Mouse (Mus musculus): ENCODE results near the gene Tmem132b. TPM values are rescaled to one million over a fixed set of nuclear protein-coding genes. Genes with fewer than 3 reads are reported as not detected.

Gene Tmem132b
- polyA plus RNA-seq, 1 experiment from 2014 or later: 0.32 TPM

DNA sequence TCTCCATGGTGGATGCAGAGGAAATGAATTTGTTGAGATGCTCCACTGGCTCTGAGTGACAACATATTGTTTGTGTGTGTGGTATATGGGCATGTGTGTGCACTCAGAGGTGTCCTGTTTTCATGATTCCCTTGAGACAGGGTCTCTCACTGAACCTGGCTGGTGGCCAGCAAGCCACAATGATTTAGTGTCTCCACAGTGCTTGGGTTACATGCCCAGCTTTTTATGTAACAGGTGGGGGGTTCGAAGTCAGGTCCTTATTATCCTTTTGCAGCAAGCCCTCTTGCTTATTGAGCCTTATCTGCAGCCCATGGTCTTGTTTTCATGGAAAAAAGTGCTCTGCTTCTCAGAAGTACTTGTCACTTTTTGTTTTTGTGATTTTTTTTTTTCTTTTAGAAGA is 109.4 kb downstream of the Tmem132b start:
- no peaks in the 10 kb centered on the region for H3K27me3 ChIP-seq
- H3K4me1 ChIP-seq: no peaks in the 10 kb centered on the region
- no peaks in the 10 kb centered on the region for H3K36me3 ChIP-seq
- no peak overlapping the region for H3K4me3 ChIP-seq (replicated peaks)
- WGBS: 76% methylated on average over 1 of the region's 1 CpGs
- H3K9me3 ChIP-seq (replicated peaks): no peaks in the 10 kb centered on the region
- H3K4me2 ChIP-seq: no peak overlapping the region
- H3K9ac ChIP-seq: no peak overlapping the region
- ATAC-seq (replicated peaks; ENCODE audit: low FRiP score): no peak
- no peak overlapping the region for H3K27ac ChIP-seq

DNA sequence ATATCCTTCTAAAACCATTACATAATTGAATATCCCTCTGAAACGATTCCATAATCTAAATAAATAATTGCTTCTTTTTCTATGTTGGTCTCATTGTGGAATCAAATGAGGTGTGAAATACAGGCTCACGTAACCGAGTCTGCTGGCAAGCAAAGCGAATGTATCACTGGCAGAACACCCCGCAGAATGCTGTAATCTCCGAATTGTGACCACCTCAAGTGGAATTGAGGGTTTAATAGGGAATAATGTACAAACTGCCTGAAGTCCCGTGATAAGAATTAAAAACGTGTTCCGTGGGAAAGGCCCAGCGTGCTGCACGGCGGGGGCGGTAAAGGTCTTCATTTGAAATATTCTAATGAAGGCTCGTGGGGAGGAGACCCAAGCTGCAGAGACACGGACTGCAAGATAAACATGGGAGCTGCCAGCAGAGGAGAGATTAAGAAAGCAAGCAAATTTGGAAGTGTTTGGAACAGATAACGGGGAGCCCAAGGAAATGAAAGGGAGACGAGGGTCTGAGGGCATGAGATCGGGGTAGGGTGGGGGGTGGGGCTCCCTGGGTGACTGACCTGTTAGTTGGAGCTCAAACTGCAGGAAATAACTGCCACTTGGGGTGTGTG is 110.1 kb downstream of the Tmem132b start:
- ATAC-seq (replicated peaks; ENCODE audit: low FRiP score): no peak
- no peak overlapping the region for H3K9ac ChIP-seq

DNA sequence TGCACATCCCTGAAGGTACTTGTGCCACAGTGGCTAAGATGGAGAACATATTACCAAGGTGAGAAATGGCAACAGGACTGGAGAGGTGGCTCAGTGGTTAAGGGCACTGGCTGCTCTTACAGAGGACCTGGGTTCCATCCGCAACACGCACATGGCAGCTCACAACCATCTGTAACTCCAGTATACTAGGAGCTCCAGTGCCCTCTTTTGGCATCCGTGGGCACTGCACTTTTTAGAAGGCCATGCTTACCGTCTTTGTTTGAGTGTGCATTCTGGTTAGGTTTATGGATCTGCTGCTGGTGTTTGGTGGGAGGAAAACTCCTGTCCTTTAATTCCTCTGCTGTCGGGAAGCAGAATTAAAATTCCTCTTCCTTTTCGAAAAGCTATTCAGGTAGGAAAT is 116.7 kb downstream of the Tmem132b start:
- no peaks in the 10 kb centered on the region for H3K9me3 ChIP-seq (replicated peaks)
- WGBS: 89% methylated on average over 6 of the region's 6 CpGs

More for the DNA sequence above, 110.1 kb downstream of the Tmem132b start:
- 60% methylated on average over 18 of the region's 18 CpGs for WGBS
- Histone ChIP-seq H3K4me3 (replicated peaks) (no peak overlapping the region), H3K27me3 (no peaks in the 10 kb centered on the region), H3K4me2 (no peak overlapping the region), H3K9me3 (replicated peaks) (no peaks in the 10 kb centered on the region), H3K27ac (no peak overlapping the region), H3K4me1 (no peaks in the 10 kb centered on the region), H3K36me3 (no peaks in the 10 kb centered on the region)

DNA sequence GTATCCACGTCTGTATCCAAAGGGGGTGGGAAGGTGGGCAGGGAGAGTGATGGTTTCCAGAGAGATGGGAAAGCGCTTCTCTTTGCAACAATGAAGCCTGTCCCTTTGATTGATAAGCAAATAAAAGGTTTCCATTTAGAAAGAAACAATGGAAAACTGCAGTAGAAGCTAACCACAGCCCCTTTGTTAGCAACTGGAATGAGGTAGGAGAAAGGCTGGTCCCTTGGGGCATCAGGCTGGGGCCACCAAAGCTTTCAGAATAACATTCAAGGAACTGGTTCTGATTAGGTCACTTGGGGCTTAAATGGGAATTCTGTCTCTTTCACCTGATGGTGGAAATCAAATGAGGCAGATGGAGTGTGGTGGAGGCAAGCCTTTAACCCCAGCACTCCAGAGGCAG is 118.4 kb downstream of the Tmem132b start:
- Histone ChIP-seq H3K4me2 (no peak overlapping the region), H3K4me1 (no peaks in the 10 kb centered on the region), H3K9ac (no peak overlapping the region), H3K27me3 (no peaks in the 10 kb centered on the region), H3K36me3 (no peaks in the 10 kb centered on the region), H3K4me3 (replicated peaks) (no peak overlapping the region), H3K27ac (no peak overlapping the region), H3K9me3 (replicated peaks) (no peaks in the 10 kb centered on the region)
- WGBS: 58% methylated on average over 2 of the region's 2 CpGs
- ATAC-seq (replicated peaks; ENCODE audit: low FRiP score): no peak

More for the DNA sequence above, 116.7 kb downstream of the Tmem132b start:
- H3K4me1 ChIP-seq: no peaks in the 10 kb centered on the region
- H3K4me2 ChIP-seq: no peak overlapping the region
- no peak overlapping the region for H3K9ac ChIP-seq
- ATAC-seq (replicated peaks; ENCODE audit: low FRiP score): no peak
- no peaks in the 10 kb centered on the region for H3K36me3 ChIP-seq
- no peak overlapping the region for H3K4me3 ChIP-seq (replicated peaks)
- no peak overlapping the region for H3K27ac ChIP-seq
- H3K27me3 ChIP-seq: no peaks in the 10 kb centered on the region

DNA sequence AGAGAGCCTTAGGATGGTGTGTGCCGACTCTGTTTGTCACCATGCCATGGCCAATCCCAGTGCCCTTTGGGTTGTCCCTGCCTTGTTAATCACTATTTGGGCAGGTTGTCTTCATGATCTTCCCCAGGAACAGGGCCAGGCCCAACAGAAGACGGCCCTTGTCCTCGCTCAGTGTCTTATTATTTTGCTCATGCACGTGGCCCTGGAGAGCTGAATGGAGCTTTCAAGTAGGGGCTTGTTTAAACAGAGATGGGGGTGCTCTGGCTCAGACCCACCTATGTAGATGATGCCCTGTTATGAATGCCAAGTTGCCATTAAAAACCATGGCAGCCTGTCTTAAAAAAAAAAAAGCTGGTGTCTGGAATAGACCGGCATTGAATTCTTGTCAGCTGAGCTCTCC is 126.5 kb downstream of the Tmem132b start:
- no peak for ATAC-seq (replicated peaks; ENCODE audit: low FRiP score)
- no peaks in the 10 kb centered on the region for H3K27me3 ChIP-seq
- no peaks in the 10 kb centered on the region for H3K9me3 ChIP-seq (replicated peaks)
- H3K9ac ChIP-seq: no peak overlapping the region
- no peak overlapping the region for H3K4me2 ChIP-seq
- no peaks in the 10 kb centered on the region for H3K36me3 ChIP-seq
- WGBS: 84% methylated on average over 5 of the region's 5 CpGs
- no peak overlapping the region for H3K27ac ChIP-seq
- H3K4me1 ChIP-seq: no peaks in the 10 kb centered on the region
- H3K4me3 ChIP-seq (replicated peaks): no peak overlapping the region

DNA sequence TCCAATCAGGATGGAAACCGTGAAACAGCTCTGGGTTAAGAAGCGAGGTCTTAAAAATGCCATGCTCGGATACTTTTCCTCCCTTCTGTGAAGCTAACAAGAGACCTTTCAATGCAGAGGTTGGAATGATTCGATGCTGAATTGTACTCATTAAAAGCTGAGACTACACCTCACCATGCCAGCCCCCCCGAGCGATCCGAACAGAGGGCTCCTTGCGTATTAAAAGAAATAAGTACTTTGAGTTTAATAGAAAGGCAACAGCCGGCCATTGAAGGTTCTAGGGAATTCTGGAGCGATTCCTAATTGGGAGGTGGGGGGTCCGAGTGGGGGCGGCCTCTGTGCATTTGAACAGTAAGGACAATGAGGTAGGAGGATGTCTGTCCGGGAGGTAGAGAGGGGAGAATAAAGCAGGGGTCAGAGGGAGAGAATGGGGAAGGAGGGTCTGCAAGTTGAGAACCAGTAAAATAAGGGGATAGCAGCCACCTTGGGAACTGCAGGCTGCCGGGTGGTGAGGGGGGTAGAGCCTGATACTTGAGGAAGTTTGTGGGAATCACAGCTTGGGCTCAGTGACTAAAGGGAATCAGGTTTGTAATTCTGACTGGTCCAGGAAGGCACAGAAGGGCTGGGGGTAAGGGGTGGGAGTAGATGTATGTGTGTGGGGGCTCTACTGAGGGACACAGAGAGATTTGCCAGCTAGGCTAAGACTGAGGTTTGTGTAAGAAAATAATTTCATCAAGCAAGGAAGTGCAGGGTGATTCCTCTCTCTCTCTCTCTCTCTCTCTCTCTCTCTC is 127.6 kb downstream of the Tmem132b start:
- no peak for ATAC-seq (replicated peaks; ENCODE audit: low FRiP score)
- Histone ChIP-seq H3K27me3 (no peaks in the 10 kb centered on the region), H3K27ac (no peak overlapping the region), H3K4me3 (replicated peaks) (no peak overlapping the region), H3K9ac (no peak overlapping the region), H3K4me2 (no peak overlapping the region), H3K9me3 (replicated peaks) (no peaks in the 10 kb centered on the region), H3K4me1 (no peaks in the 10 kb centered on the region), H3K36me3 (no peaks in the 10 kb centered on the region)
- WGBS: 53% methylated on average over 14 of the region's 14 CpGs

DNA sequence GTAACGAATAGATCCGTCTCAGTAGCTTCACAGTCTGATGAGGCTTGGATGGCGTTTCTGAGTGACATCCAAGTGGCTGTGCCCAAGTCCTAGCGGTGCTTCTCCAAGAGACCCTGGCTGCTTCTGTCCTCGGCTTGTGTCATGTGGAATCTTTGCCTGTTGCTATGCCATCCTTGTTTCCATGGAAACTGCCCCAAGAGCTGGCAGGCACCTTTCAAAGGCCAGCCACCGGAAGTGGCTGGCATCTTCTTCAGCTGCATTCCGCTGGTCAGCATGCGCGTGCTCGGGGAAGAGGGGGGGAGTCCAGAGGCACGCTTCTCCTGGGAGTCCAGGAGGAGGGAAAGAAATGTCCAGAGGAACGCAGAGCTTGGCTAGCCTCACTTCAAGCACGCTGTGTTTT is 144.0 kb downstream of the Tmem132b start:
- no peaks in the 10 kb centered on the region for H3K27me3 ChIP-seq
- H3K4me3 ChIP-seq (replicated peaks): no peak overlapping the region
- ATAC-seq (replicated peaks; ENCODE audit: low FRiP score): no peak
- H3K9ac ChIP-seq: no peak overlapping the region
- H3K9me3 ChIP-seq (replicated peaks): no peaks in the 10 kb centered on the region
- H3K36me3 ChIP-seq: no peaks in the 10 kb centered on the region
- no peak overlapping the region for H3K4me2 ChIP-seq
- no peak overlapping the region for H3K27ac ChIP-seq
- WGBS: 43% methylated on average over 13 of the region's 13 CpGs
- H3K4me1 ChIP-seq: no peaks in the 10 kb centered on the region

DNA sequence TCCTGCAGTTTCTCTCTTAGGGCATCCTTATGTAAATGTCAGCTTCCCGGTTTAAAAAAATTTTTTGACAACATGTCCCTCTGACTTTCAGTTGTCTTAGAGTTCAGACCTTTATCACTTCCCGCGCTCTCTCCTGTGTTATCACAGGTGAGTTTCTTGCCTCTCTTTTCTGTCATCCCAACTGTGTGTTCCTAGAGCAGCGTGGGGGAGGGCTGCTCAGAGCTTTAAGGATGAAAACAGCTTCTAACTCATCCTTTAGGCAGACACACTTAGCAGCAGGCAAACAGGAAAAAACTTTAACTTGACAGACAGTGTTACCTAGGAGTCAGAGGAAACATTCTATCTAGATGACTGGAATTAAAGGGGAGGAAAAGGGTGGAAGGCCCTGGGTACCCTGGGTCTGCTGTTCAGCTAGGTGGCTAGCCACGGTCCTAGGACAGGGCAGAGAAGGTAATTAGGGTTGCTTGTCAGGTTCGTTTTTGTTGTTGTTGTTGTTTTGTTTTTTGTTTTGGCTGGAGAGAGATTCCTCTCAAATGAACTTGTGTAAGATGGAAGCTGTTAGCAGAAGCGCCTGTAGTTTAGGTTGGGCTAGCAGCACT is 144.6 kb downstream of the Tmem132b start:
- no peak overlapping the region for H3K27ac ChIP-seq
- H3K36me3 ChIP-seq: no peaks in the 10 kb centered on the region
- no peak for ATAC-seq (replicated peaks; ENCODE audit: low FRiP score)
- H3K4me3 ChIP-seq (replicated peaks): no peak overlapping the region
- no peak overlapping the region for H3K9ac ChIP-seq
- H3K4me2 ChIP-seq: no peak overlapping the region
- no peaks in the 10 kb centered on the region for H3K4me1 ChIP-seq
- H3K9me3 ChIP-seq (replicated peaks): no peaks in the 10 kb centered on the region
- 65% methylated on average over 7 of the region's 7 CpGs for WGBS
- H3K27me3 ChIP-seq: no peaks in the 10 kb centered on the region

DNA sequence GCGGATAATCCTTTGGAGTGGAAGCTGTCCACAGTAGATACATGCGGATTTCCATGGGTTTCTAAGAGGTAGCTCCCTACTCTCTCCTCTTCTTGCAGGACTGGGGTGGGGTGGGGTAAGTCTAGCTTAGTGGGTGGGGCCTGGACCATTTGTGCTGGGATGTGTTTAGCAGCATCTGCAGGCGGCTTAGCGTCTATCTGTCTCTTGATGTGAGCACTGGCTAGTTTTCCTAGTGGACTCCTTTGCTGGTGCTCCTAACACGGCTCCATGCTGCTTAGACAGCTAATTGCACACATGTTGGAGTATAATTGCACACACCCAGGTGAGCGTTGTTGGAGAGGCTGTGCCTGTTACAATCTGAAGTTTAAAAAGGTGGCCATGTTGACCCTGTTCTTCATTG is 149.3 kb downstream of the Tmem132b start:
- no peak overlapping the region for H3K4me2 ChIP-seq
- H3K4me1 ChIP-seq: no peaks in the 10 kb centered on the region
- no peak overlapping the region for H3K27ac ChIP-seq
- no peaks in the 10 kb centered on the region for H3K27me3 ChIP-seq
- no peak overlapping the region for H3K4me3 ChIP-seq (replicated peaks)
- H3K36me3 ChIP-seq: no peaks in the 10 kb centered on the region
- H3K9me3 ChIP-seq (replicated peaks): no peaks in the 10 kb centered on the region
- ATAC-seq (replicated peaks; ENCODE audit: low FRiP score): no peak
- H3K9ac ChIP-seq: no peak overlapping the region
- WGBS: 82% methylated on average over 6 of the region's 6 CpGs

DNA sequence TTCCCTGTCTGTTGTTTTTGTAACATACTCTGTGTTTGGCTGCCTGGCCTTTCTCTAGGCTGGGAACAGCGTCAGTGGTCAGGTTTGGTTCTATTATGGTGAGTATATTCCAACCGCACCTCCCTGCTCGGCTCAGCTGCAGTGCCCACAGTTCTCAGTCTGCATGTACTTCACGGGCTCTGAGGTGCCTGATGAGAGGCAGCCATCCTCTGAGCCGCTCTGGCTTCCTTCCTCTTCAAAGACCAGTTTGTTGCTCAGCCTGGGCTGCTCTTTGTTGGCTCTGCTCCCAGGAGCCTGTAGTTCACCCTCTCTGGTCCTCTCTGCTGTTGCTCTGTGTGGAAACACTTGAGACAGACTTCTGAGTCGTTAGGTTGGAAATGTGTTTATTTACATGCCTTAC is 151.9 kb downstream of the Tmem132b start:
- Histone ChIP-seq H3K27ac (no peak overlapping the region), H3K4me3 (replicated peaks) (no peak overlapping the region), H3K9ac (no peak overlapping the region), H3K4me2 (no peak overlapping the region), H3K27me3 (no peaks in the 10 kb centered on the region), H3K36me3 (no peaks in the 10 kb centered on the region), H3K9me3 (replicated peaks) (no peaks in the 10 kb centered on the region), H3K4me1 (no peaks in the 10 kb centered on the region)
- WGBS: 60% methylated on average over 6 of the region's 6 CpGs
- ATAC-seq (replicated peaks; ENCODE audit: low FRiP score): no peak

DNA sequence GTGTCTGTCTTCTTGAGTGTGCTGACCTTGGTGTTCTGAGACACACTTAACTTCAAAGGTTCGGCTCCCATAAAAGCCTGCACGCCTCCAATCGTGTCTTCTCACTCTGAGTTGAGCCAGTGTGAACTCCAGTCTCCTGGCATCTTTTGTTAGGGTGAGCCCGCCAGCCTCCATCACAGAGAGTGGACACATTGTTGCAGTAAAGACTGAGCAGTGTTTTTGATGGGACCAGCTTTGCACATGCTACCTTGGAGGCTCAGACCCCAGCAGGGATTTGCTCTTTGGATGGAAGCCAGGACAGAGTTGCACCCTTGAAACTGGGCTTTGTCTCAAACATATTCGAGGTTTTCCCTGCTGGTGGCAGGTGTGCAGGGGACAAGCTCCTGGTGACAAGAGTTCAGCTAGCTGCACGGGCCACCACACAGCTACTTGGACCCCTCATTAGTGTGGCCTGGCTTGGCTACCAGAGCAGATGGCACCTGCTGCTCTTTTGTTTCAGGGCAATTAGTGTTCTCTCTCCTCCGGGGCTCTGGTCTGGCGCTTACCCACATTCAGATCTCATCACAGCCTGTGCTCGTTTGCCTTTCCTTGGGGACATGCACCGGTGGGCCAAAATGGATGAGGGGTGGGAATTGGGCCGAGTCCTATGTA is 154.2 kb downstream of the Tmem132b start:
- ATAC-seq (replicated peaks; ENCODE audit: low FRiP score): no peak
- 46% methylated on average over 11 of the region's 11 CpGs for WGBS
- Histone ChIP-seq H3K27ac (no peak overlapping the region), H3K4me2 (no peak overlapping the region), H3K9me3 (replicated peaks) (no peaks in the 10 kb centered on the region), H3K36me3 (no peaks in the 10 kb centered on the region), H3K9ac (no peak overlapping the region), H3K4me1 (no peaks in the 10 kb centered on the region), H3K4me3 (replicated peaks) (no peak overlapping the region), H3K27me3 (no peaks in the 10 kb centered on the region)

DNA sequence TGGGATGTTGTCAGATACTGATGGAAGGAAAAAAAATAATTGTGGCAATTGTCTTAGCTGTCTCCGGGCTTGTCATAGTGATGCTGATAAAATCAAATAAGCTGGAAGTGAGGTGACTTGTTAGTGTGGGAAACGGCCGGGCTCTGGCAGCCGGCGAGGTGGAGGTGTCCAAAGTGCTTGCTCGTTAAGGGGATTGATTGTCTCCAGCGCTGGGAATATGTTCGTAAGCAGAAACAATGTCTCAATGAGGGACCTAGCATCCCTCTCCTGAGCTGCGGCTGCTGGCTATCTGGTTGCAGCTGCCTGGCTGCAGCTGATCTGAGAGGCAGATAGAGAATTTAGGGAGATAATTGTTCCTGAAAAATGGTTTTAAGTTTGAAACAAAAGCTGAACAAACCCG is 161.0 kb downstream of the Tmem132b start:
- no peaks in the 10 kb centered on the region for H3K36me3 ChIP-seq
- H3K9ac ChIP-seq: no peak overlapping the region
- H3K9me3 ChIP-seq (replicated peaks): no peaks in the 10 kb centered on the region
- 30% methylated on average over 10 of the region's 10 CpGs for WGBS
- no peak overlapping the region for H3K4me2 ChIP-seq
- ATAC-seq (replicated peaks; ENCODE audit: low FRiP score): no peak
- H3K27ac ChIP-seq: no peak overlapping the region
- H3K27me3 ChIP-seq: no peaks in the 10 kb centered on the region
- no peak overlapping the region for H3K4me3 ChIP-seq (replicated peaks)
- no peaks in the 10 kb centered on the region for H3K4me1 ChIP-seq
